Mouse (Mus musculus): ENCODE measurements at regions not wholly inside any gene's neighbourhood (a gene's known extent, or its start where the extent isn't known, plus 50 kb on each side); places are given as distances from the start of the nearest gene placed in this dataset.

DNA sequence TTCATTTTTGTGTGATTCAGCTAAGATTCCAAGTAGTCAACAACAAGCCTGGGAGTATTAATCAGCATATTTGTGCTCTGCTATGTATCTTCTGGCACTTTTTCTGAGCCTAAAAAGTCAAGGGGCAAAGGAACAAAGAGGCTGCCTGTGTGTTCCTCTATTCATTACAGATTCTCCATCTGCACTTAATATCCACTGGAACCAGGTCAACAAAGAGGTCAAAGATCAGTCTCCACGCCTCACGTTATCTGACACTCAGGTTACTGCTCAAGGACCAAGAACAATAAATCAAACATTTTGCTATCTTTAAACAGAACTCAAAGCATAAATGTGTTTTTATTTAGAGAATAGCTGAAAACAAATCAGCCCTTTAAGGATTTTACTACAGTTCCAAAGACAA lies 71.4 kb upstream of the Gm4301 start:
- TF ChIP-seq CTCF (conservative IDR thresholded peaks at IDR 0.05; ENCODE audit: low read length) (no peak), POU5F1 (IDR thresholded peaks at IDR 0.05; ENCODE audit: borderline replicate concordance, low read length) (no peak)
